Mouse (Mus musculus) T-cell, adult 66 days (primary cell): ENCODE measurements around the gene Pvrig. TPM values are rescaled to one million over a fixed set of nuclear protein-coding genes. Genes with fewer than 3 reads are reported as not detected.

ENCODE experiments used
- total RNA-seq, 2 experiments: library from RNA; stranded (reverse); gene quantifications; 3 replicates in 1 of 2; 4 replicates in 1 of 2; pipeline ENCODE4 v1.2.4; 2023

Pvrig gene
- total RNA-seq: 1 to 10 TPM; 3.6 to 6.8 TPM

DNA sequence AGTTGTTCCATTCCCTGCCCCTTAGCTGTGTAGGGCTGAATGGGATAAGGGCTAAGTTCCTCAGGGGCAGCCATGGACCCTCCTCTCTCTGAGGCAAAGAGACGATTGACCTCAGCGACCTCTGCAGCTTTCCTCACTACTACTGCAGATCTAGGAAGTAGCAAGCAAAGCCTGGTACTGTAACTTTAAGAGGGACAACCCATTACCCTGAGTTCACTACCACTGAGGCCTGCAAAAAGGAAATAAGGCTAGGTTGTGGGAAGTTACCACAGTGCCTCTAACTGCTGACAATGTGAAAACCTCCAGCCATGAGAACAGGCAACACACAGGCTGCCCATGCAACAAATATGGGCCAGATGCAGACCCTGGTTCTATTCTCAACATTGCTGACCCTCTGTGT, at the start of gene Pvrig:
TSS of gene Pvrig (plus strand) at position 301 of the 400 bp plus-strand sequence.

Other genes starting within 250 kb of the Pvrig start
- gene Zscan21, start 225.1 kb upstream of the Pvrig start, total RNA-seq: 10 to 100 TPM; 13.3 to 18.2 TPM
- gene Zfp113, start 186.2 kb upstream of the Pvrig start, total RNA-seq: 10 to 100 TPM in 1 of 2 experiments, 1 to 10 TPM in 1; 9.4 to 10.4 TPM
- 10 to 100 TPM; 52.3 to 55.0 TPM for gene Cops6, start 180.9 kb upstream of the Pvrig start, total RNA-seq
- 10 to 100 TPM; 28.2 to 28.4 TPM for gene Ap4m1, start 170.0 kb upstream of the Pvrig start, total RNA-seq
- 10 to 100 TPM; 76.0 to 81.5 TPM for gene Mcm7, start 169.5 kb upstream of the Pvrig start, total RNA-seq
- gene Taf6, start 154.5 kb upstream of the Pvrig start, total RNA-seq: 10 to 100 TPM; 27.6 to 32.2 TPM
- 10 to 100 TPM; 16.9 to 17.7 TPM for gene Cnpy4, start 154.5 kb upstream of the Pvrig start, total RNA-seq
- 1 to 10 TPM; 1.3 to 2.1 TPM for gene Mblac1, start 147.6 kb upstream of the Pvrig start, total RNA-seq
- not detected for gene Nxpe5, start 116.1 kb upstream of the Pvrig start, total RNA-seq
- gene Lamtor4, start 86.5 kb upstream of the Pvrig start, total RNA-seq: 10 to 100 TPM; 38.1 to 38.9 TPM
- 10 to 100 TPM; 58.2 to 71.8 TPM for gene BC037034, start 77.9 kb upstream of the Pvrig start, total RNA-seq
- not detected for gene Gal3st4, start 69.1 kb upstream of the Pvrig start, total RNA-seq
- not detected for gene Gm43720, start 62.0 kb upstream of the Pvrig start, total RNA-seq
- 1 to 10 TPM; 1.4 to 1.5 TPM for gene Gpc2, start 62.0 kb upstream of the Pvrig start, total RNA-seq
- gene Stag3, start 61.7 kb upstream of the Pvrig start, total RNA-seq: not detected
- 10 to 100 TPM; 21.2 to 21.7 TPM for gene Zfp157, start 99.5 kb downstream of the Pvrig start, total RNA-seq
- gene 1700123K08Rik, start 222.8 kb downstream of the Pvrig start, total RNA-seq: not detected